Mouse (Mus musculus) right cerebral cortex, adult 2 months (tissue): ENCODE measurements around the gene Supt20.
A peak's percentile ranks its signal among the peaks of the same experiment; 100 is the strongest.

ENCODE experiments used
- DNase-seq, 2 experiments: peaks; one replicate each; pipeline ENCODE4 v3.0.0; 2021 to 2022; ENCODE audit warnings: low spot score in 2 of 2

Supt20 gene

GRCm38 (mm10) chr3:54692202-54693055 is at the start of gene Supt20:
TSS of gene Supt20 (plus strand) at chr3:54692807.
- peak; percentile 91 to 93 for DNase-seq

GRCm38 (mm10) chr3:54642851-54643250 is 49.8 kb upstream of the Supt20 start:
- DNase-seq, result no peak

- DNase-seq, result no peak
Observed at GRCm38 (mm10) chr3:54647583-54647982, 45.0 kb upstream of the Supt20 start.

GRCm38 (mm10) chr3:54651576-54651975 is 41.0 kb upstream of the Supt20 start:
- DNase-seq, result no peak

GRCm38 (mm10) chr3:54654169-54654568 is 38.4 kb upstream of the Supt20 start:
- DNase-seq, result no peak

GRCm38 (mm10) chr3:54657090-54657489 is 35.5 kb upstream of the Supt20 start:
- DNase-seq, result no peak

GRCm38 (mm10) chr3:54657888-54658626 is 34.5 kb upstream of the Supt20 start:
- DNase-seq, result no peak

- DNase-seq, result no peak
Observed at GRCm38 (mm10) chr3:54659736-54660135, 32.9 kb upstream of the Supt20 start.

- DNase-seq, result no peak
Observed at GRCm38 (mm10) chr3:54662411-54662810, 30.2 kb upstream of the Supt20 start.

- DNase-seq, result no peak
Observed at GRCm38 (mm10) chr3:54668141-54668540, 24.5 kb upstream of the Supt20 start.

GRCm38 (mm10) chr3:54668722-54669121 is 23.9 kb upstream of the Supt20 start:
- no peak for DNase-seq

GRCm38 (mm10) chr3:54669559-54669958 is 23.0 kb upstream of the Supt20 start:
- no peak for DNase-seq

GRCm38 (mm10) chr3:54672111-54672510 is 20.5 kb upstream of the Supt20 start:
- DNase-seq, result no peak

GRCm38 (mm10) chr3:54672557-54673529 is 19.8 kb upstream of the Supt20 start:
- peak; percentile 49 to 66 for DNase-seq

- no peak for DNase-seq
Observed at GRCm38 (mm10) chr3:54676818-54677217, 15.8 kb upstream of the Supt20 start.

- no peak for DNase-seq
Observed at GRCm38 (mm10) chr3:54681310-54682204, 11.1 kb upstream of the Supt20 start.

- DNase-seq, result no peak
Observed at GRCm38 (mm10) chr3:54685202-54685601, 7.4 kb upstream of the Supt20 start.

- no peak for DNase-seq
Observed at GRCm38 (mm10) chr3:54687245-54687644, 5.4 kb upstream of the Supt20 start.

GRCm38 (mm10) chr3:54689091-54689490 is 3.5 kb upstream of the Supt20 start:
- no peak for DNase-seq

GRCm38 (mm10) chr3:54693056-54693415 is 429 bp downstream of the Supt20 start:
- DNase-seq, result no peak
